Mouse (Mus musculus) kidney, postnatal 36 days (tissue): ENCODE data around the gene Snx3.

ENCODE experiments used
- DNase-seq, 2 experiments: peaks; one replicate each; pipeline ENCODE4 v3.0.0; 2021 to 2022; ENCODE audit warnings: mixed read lengths in 2 of 2

The Snx3 gene

GRCm38 (mm10) chr10:42510141-42510540 is 8.3 kb downstream of the Snx3 start:
- no peak for DNase-seq

- DNase-seq, result no peak
These were observed 9.6 kb downstream of the Snx3 start for GRCm38 (mm10) chr10:42511184-42512135.

DNA sequence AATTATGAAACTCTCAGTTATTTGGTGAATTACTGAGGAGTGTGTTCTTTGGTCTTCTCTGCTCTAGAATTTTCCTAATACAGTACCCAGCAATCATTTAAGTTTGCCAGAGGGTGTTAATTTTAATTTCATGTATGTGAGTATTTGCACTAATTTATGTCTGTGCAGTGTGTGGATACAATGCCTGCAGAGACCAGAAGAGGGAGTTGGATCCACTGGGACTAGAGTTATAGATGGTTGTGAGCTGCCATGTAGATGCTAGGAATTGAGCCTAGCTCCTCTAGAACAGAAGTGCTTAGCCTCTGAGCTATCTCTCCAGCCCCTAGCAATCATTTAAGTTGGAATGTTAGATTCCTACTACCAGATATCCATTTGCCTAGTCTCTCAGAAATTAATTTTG is 12.3 kb downstream of the Snx3 start:
- no peak for DNase-seq

GRCm38 (mm10) chr10:42518363-42518762 is 16.5 kb downstream of the Snx3 start:
- DNase-seq, result no peak

GRCm38 (mm10) chr10:42521315-42521981 is 19.6 kb downstream of the Snx3 start:
- DNase-seq, result no peak

DNA sequence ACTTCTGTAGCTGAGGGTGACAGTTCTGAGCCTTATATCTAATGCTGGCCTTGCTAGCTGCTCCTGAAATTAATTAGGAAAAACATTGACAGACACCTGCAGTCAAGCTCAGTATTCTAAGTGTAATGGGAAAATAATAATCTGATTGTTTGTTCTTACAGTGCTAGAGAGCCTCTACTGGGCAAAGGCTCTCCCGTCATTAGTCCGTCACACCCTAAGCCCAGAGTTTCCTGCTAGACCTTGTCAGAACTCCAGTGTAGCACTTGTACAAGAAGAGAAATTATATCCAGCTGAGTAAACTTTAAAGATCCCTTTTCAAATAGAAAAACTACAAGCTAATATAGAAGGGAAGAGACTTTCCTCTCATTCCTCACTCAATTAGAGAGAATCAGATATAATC is 21.1 kb downstream of the Snx3 start:
- DNase-seq, result peak; percentile 18 to 33

- DNase-seq, result no peak
These were observed 21.8 kb downstream of the Snx3 start for GRCm38 (mm10) chr10:42523556-42524162.

- no peak for DNase-seq
These were observed 23.9 kb downstream of the Snx3 start for GRCm38 (mm10) chr10:42525682-42526081.

DNA sequence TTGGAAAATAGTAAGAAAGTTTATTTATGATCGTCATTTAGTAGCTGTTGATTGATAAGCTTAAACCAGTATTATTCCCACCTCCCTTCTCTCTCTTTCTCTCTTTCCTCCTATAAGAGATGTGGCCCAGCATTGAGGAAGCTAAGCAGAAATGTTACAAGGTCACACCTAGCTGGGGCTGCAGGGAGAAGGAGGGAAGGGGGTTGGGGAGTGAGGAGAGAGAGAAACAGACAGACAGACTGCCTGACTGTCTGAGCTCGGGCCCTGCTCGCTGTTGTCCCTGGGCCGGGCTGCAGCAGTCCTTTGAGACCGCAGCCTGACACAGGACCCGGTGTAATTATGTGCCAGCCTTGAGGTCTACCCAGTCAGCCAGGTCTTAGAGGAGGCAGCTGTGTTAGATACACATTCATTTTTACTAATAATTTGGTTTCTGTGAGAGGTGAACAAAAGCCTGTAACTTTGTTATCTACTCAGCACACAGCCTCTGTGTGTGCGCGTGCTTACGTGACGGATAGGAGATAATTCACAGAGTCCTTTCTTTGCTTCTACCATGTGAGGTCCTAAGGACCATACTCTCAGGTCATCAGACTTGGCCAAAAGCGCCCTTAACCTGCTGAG is 32.1 kb downstream of the Snx3 start:
- DNase-seq, result no peak

- DNase-seq, result no peak
These were observed 35.9 kb downstream of the Snx3 start for GRCm38 (mm10) chr10:42537571-42538316.

- DNase-seq, result no peak
These were observed 44.1 kb downstream of the Snx3 start for GRCm38 (mm10) chr10:42545707-42546503.

DNA sequence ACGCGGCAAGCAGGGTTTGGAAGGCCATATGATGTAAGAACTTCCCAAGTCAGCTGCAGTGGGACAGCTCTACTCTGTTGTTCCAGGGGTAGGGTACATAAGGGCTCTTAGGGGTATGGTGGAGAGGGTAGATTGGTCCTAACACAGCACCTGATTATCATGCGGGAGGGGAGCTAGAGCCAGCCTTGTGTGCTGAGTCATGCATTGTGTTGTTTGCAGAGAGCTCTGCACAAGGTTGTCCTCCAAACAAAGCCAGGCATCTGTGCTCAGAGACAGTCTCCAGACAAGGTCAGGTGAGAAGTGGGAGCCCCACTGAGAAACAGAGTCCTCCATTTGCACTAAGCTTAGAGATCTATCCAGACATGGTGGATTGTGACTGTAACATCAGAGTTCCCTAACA is 44.7 kb downstream of the Snx3 start:
- no peak for DNase-seq

DNA sequence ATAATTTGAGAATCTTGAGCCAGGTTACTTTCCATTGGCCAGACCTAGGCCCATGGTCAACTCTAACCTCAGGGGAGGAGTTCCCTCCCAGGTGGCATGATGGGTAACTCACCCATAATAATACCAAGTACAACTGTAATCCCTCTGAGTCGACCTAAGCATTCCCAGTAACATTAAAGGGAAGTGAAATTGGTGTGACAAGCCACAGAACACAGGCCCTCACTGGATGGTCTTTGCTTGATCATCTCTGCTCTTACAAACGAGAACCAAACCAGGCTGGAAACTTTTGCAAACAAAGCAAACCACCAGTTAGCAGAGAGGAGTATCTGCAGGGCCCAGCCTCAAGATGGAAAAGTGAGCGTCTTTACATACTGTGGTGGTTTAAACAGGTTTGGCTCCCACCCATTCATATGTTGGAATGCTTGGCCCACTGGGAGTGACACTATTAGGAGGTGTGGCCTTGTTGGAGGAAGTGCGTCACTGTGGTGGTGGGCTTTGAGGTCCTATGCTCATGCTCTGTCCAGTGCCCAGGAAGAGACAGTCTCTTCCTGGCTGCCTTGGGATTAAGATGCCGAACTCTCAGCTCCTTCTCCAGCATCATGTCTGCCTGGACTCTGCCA is 57.9 kb downstream of the Snx3 start:
- DNase-seq, result no peak

GRCm38 (mm10) chr10:42562272-42562671 is 60.4 kb downstream of the Snx3 start:
- DNase-seq, result peak; percentile 11 to 48

GRCm38 (mm10) chr10:42572567-42572966 is 70.7 kb downstream of the Snx3 start:
- DNase-seq, result no peak

DNA sequence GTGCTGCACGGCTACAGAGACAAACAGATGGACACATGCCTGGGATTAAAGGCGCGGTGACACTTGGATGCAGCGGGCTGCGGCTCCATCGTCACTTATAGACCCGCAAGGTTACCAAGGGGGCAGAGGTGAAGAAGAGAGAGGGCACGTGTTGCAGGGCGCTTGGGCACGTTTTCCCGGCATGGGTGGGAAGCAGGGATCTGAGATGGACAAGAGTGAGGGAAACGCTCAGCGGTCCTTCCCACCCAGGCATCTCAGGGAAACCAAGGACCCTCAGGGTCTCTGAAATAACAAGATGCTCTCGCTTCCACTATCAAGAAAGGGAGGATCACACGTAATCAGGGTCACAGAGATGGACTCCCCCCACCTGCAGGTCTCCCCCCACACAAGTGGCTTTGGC is 71.1 kb downstream of the Snx3 start:
- no peak for DNase-seq

DNA sequence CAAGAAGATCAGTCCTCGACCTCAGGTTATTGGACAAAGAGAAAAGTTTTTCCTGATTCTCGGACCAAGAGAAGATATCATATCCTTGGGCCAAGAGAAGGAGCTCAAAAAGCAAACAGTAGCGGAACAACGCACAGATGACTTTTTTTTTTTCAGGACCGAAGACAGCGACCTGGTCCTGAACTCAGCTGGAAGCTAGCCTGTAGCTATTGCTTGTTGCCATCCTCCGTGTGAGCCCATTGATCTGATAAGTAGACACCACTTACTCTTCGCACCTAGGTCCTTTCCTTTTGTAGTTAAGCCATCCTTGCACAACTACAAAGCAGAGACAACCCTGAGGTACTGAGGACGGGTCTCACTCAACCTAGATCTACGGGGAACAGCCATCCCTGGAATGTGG is 72.8 kb downstream of the Snx3 start:
- DNase-seq, result no peak

- DNase-seq, result no peak
These were observed 75.9 kb downstream of the Snx3 start for GRCm38 (mm10) chr10:42577525-42578280.

DNA sequence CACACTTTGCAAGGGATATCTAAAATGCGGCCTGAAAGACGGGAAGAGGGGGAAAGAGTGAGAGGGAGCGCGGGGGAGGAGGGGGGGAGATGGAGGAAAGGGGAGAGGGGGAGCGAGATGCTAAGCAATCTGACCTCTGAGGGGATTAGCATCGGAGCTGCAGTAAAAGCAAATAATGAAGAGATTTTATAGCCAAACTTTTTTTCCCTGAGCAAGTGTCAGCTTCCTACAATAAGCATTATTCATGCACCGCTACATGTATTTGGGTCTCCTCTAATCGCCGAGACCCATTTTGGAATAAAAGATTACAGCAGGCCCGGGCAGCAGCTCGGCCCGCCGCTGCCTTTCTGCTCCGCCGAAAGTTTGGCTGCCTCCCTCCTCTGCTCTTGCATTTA is 76.4 kb downstream of the Snx3 start:
- no peak for DNase-seq
